Mouse (Mus musculus): ENCODE measurements at regions not wholly inside any gene's neighbourhood (a gene's known extent, or its start where the extent isn't known, plus 50 kb on each side); places are given as distances from the start of the nearest gene placed in this dataset.
A peak's percentile ranks its signal among the peaks of the same experiment; 100 is the strongest.

DNA sequence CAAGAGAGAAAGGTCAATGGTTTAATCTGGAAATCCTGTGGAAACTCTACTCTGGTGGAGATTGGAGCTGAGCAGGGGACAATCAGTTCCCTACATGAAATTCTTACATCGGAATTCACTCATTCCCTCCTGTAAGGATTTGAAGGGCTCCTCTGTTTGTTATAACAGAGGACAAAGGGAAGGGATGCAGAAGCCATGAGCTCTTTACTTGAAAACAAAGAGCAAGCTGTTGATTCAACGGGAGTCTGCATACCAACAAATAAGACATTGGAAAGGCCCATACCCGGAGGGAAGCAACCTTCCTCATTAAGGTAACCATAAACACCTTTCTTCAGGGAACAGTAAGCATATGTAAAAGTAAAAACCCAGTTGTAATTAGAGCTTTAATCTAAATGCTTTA is 359.3 kb downstream of the Cenpc1 start:
- DNase-seq (ENCODE audit: low read depth), result no peak

DNA sequence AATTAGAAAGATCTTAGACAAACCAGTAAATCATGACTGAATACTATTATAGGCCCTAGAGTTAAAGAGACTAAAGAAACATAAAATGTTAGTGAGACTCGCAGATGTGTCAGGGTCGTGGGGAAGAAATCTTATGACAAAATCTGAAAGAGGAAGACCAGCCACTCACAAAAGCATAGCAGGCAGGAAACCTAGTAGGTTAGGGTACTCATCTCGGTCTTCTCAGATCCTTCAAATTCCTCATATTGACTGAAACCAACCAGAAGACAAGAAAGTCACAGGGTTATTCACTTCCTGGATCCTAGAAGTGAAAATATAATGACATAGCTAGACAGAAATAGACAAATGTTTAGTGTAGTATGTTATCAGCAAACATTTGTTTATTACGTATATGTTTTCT is 387.5 kb downstream of the Cenpc1 start:
- DNase-seq (ENCODE audit: low read depth), result no peak

DNA sequence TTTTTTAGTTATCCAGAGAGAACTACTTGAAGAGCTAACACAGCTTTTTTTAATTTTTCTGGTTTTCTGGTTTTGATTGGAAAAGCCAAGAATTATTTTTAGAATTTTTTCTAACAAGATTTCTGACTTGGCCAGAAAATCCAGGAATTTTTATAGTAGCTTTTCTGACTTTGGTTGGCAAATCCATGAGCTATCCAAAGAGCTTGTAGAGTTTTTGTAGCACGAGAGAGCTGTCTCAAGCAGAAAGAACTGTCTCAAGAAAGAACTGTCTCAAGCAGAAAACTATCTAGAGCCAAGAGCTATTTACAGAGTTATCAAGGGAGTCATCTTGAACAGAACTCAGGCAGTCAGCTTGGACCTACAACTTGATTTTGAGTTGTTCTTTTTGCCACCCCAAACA is 394.3 kb downstream of the Cenpc1 start:
- DNase-seq (ENCODE audit: low read depth), result no peak

DNA sequence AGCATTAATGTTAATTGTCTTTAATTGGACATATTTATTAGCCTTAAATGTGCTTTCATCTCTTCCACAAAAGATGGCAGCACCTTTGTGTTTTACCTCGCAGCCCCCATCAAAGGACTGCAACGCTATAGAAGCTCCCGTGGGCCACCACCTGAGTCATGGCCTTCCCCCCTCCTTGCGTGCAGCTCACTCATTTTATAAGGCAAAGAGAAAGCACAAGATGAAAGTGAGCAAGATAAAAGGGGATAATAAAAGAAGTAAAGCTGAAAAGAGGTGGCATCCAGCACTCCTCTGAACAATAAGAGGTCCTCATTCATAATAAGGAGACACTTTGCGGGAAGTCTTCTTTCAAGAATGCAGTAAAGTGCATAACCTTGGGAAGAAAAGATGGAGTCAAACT is 403.9 kb downstream of the Cenpc1 start:
- DNase-seq (ENCODE audit: low read depth), result no peak

DNA sequence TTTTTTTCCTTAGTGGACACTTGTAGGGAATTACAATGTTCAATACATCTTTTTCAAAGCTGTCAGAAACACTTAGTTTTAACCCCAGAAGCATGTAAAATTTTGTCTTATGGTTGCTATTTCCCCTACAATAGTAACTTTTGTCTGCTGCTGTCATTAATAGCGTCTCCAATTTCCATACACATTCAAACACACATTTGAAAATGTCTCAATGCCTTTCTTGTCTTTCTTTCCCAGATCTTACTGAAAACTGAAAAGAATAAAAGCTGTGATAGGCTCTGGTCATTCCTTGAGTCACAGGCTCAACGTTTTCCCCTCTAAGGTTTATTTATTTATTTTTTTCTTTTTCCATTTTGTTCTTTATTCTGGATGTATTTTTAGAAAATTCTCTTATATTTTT is 444.3 kb downstream of the Cenpc1 start:
- DNase-seq (ENCODE audit: low read depth), result no peak

DNA sequence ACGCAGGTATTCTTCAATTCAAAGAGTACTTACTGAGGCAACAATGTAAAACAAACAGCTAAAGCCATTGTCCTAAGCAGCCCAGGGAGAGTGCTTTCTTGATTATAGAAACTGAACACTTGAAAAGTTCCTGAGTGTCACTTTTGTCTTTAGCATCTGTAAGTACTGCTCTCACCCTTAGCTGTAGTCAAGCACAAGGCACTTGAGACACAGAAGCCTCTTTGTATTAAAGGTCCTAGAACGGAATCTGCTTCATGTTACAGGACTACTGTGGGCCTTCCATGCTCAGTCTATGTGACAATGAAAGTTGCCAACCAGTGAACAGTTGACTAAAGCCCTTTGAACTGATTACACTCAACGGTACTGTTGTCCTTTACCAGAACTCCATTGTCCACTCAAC is 450.6 kb downstream of the Cenpc1 start:
- DNase-seq (ENCODE audit: low read depth), result no peak

DNA sequence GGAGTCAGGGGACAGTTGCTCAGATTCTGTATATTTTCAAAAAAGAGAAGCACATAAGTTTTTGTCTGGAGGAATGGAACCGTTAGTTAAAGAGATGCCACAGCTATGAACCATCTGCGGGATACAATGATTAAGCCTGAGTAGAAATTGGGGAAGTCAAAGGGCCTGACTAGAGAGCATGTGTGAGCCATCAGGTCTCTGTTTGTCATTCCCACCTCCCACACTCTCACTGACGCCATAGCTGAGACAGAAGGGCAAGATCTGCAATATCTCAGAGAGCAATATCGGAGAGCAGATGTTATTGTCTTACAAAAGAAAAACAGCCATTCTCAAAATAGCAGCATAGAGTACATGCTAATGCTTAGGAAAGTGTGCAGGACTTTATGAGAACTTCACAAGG is 452.8 kb downstream of the Cenpc1 start:
- no peak for DNase-seq (ENCODE audit: low read depth)

DNA sequence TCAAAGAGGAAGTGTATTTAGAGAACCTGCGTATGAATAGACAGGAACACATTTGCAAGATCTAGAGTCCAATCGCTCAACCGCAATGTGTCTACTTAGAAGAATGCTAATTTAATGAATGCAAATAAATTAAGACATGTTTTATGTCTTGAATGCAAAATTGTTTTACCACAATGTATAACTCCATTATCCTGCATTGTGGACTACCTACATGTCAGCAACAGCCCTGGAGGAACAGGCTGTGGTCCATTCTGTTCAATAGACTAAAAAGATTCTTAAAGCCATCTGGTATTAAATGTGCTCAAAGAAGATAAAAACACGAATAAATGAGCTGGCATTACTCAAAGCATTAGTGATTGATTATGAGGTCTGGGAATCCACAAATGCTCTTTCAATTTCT is 456.3 kb downstream of the Cenpc1 start:
- no peak for DNase-seq (ENCODE audit: low read depth)

DNA sequence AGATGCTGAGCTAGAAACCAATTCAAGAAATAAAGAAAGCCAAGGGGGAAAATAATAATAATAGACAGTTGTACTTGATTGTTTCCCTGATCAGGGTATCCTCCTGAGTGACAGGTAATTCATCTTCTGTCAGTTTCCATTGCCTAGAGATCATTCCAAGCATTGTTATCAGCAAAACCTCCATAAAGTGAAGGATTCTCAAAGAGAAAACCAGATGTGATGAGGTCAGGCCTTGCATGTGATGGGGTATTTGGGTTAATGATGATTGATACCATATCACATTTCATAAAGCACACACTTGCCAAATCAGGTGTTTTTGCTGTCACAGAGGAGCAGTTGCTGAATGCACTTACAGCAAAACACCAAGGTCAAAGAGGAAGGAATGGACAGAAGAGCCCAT is 467.2 kb downstream of the Cenpc1 start:
- DNase-seq (ENCODE audit: low read depth), result no peak

DNA sequence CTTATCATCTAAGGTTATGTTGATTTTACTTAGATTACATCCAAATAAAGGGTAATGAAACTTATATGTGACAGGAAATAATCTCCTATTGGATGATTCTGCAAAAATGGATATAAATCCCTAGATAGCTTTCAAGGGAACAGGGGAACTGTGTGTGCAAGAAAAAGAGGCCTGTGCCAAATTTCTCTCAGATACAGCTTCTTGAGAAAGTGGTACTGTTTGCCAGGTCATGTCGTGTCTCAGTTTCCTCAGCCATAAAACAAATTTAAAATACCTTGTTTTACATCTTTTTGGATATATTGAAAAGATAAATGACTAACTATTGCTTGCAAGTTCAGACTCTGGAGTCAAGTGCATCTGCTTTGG is 470.3 kb downstream of the Cenpc1 start:
- no peak for DNase-seq (ENCODE audit: low read depth)

DNA sequence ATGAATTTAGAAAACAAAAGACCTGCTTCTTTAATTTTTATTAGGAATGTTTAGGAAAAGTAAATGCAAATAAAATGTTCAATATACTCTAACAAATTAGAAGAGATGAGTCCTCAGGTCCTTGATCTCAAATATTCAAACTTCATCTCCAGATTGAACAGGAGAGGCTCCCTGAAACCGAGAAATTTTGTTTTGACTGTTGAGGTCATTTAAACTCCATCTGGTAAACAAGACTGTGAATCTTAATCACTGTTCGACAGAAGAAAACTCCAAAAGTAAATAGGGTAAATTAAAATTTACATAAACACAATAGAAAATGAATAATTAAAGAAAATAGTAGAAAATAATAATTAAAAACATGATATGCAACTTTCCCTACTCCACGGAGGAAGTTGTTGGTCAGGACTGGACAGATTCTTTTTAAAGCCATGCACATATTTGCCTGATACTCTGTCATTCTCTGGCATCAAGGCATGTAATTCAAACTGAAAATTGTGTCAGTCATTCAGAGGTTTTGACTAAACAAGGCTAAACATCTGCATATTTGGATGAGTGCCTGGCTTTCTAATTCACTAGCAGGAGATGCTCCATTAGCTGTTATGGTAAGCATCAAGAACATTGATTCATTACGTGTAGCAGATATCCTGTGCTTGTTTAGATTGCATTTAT is 470.8 kb downstream of the Cenpc1 start:
- no peak for DNase-seq (ENCODE audit: low read depth)

DNA sequence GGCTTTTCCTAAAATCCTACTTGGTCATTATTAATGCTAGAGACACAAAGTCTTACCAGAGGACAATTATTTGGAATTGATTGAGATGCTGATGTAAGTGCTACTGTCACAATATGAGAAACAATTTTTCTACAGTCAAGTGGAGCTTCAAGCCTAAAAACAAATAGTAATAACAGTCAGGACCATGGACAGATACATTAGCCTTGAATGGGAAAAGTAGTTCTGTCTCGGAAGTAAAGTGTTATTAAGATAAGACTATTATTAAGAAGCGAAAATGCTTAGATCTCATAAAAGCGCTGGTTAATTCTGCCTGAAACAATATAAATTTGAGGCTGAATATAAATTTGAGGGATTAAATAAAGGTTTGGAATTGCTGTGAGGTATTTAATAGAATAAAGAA is 473.1 kb downstream of the Cenpc1 start:
- DNase-seq (ENCODE audit: low read depth), result no peak

DNA sequence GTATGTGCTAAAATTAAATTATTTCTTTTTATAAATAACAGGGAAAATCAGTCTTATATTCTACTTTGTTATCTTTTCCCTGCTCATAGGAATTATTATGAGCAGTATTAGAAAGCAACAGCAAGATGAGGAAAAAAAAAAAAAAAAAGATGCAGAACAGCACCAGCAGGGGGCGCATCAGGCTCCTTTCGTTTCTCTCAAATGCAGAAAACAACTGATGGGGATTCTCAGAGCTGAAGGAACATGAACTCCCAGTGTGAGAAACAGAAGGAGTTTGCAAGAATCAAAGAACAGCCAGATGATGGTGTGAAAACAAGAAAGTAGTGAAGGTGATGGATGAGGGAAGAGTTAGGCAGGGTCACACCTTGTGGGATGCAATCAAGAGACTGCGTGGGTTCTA is 478.7 kb downstream of the Cenpc1 start:
- peak; percentile 0 for DNase-seq (ENCODE audit: low read depth)

DNA sequence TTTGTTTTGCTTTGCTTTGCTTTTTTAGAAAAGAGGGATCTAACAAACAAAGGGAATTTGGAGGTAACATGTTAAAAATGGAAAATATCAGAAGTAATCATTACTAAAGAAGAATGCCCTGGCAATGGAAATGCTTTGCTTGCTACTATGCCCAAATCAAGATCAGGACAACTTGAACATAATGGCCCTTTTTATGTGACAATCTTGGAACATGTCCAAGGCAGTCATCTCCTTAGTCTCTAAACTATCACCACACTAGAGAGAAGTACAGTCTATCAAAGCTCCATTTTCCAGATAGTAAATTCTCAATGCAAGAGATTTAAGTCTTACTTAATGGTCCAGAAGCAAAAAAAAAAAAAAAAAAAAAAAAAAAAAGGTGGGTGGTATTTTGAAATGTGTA is 492.9 kb downstream of the Cenpc1 start:
- no peak for DNase-seq (ENCODE audit: low read depth)

DNA sequence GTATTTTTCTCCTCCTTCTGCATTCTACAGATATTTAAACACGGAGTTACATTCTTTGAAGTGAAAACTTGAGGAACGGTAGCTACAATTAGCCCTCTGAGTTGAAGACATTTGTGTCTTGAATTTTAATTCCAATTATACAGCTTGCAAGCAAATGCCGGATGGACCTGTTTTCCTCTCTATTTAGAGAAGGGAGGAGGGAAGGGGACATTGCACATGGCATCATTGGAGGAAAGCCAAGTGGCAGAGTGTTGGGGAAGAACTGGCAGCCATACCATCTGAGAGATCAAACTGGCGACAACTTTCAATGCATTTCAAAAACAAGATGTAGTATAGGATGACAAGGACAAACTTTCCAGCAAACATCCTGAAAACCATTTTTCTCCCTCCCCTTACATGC is 493.4 kb downstream of the Cenpc1 start:
- DNase-seq (ENCODE audit: low read depth), result no peak

DNA sequence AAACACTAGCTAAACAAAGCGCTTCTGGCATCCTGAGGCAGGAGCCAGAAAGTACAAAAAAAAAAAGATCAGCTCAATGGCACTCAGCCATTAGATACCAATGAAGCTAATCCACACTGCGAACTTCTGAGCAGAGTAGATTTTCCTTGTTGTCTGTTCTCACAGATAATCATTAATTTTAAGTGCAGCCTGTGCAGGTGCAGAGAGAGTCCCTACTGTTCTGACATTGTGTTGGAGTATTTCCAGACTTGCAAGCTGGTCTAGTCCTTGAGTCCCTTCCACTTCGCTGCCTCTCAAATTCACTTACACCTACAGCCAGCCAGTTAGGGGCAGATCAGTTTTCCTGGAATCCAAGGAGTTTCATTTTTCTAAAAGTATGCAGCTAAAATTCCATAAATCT is 494.0 kb downstream of the Cenpc1 start:
- DNase-seq (ENCODE audit: low read depth), result no peak

DNA sequence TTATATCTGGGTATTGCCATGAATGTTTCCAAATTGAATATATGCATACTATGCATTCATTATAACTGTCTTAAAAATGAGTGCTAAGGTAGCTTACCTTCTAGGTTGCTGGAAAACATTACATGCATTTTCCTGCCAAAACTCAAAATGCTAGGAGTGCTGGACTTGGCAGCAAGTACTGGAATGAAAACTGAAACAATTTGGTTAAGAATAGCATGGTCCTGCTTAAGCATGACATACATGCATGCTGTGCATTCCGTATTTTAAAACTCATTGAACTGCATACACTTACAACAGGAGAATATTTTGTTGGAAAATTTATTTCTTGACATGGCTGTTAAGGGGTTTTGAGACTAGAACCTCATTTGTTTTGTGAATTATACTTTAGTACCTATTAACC is 529.1 kb downstream of the Cenpc1 start:
- no peak for DNase-seq (ENCODE audit: low read depth)

DNA sequence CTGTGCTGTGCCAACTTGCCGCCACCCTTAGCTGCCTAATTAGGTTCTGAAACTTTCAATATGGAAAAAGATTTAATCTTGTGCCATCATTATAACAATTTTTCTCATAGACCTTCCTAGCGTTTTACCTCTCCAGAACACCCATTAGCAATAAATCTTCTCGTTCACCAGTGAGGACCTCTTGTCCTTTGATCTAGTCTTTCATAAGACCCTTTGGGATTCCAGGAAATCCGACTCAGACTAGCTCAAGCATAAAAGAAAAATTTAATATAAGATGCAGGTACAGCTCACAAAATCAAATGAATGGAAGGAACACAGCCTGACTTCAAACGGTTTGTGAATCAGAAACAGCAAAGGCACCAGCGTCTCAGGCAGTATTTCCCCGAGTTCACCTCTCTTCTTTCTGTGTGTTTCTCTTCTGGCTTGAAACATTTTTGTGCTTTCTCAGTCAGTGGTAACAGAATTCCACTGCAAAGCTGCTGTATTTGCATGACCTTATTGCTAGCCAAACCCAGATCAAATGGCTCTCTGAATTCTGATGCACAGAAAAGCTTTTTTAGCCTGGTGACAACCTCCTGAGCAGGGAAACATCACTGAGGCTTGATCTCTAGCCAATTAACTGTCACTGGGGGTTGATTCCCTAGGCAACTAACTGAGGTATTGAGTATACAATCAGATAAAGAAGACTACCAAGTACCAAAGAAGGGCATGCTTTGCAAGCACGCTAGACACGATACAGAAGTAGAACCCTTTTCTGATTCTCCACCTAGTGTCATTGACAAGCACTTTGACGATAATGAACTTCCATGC is 539.8 kb downstream of the Cenpc1 start:
- no peak for DNase-seq (ENCODE audit: low read depth)

DNA sequence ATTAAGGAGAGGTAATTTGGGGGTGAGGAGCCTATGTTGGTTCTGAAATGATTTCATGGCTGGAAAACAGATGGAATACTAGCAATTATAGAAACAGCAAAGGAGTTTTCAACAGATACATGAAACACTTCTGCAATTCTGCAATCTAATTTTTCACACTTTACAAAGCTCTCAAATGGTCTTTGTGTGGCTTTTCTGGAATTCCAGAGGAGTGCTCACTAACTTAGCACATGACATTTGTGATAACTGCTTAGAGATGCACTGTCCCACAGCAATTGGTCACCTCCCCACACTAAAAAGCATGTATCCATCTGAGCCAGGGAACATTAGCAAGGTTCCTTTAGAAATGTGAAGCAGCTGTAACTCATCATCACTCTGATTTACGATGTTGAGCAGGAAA is 560.1 kb downstream of the Cenpc1 start:
- no peak for DNase-seq (ENCODE audit: low read depth)

DNA sequence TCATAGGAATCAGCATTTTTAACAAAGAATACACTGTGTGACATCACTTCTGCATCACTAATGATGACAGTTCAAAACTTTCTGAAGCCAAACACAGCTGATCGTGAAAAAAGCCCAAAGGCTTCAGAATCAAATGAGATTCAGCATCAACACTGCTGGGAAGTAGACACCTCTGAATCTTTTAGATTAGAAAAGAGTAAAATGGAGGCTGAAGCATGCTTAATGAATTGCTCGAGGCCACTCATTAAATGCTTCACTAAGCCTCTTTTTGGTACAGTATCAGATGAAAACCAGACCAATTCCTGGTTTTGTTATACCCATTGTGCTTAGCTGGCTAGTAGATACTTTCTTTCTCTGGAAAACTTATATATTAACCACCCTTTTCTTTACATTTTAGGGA is 568.1 kb downstream of the Cenpc1 start:
- no peak for DNase-seq (ENCODE audit: low read depth)

DNA sequence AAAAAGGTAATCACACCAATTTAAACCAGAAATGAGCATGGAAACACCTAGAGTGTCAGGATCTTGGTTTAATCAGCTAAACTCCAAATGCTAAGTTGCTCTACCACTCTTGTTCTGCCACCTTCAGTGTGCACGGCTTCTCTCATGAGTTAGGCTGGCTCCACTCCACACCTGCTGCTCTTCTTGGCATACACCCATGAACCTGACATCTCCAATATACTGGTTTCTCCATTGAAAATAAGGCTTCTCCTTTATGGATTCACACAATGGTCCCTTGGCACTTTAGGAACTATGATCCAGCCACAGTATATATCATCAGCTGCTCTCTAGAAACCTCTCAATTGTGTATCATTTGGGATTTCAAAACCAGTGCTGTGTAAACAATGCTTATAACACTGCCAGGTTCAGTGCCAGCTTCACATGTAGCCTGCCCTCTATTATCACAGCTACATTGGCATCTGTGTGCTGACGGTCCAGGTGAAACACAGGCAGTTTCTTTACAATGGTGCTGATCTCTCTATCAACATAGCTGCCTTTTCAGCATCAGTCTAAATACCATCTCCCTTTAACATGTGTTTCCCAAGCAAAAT is 579.6 kb downstream of the Cenpc1 start:
- no peak for DNase-seq (ENCODE audit: low read depth)

DNA sequence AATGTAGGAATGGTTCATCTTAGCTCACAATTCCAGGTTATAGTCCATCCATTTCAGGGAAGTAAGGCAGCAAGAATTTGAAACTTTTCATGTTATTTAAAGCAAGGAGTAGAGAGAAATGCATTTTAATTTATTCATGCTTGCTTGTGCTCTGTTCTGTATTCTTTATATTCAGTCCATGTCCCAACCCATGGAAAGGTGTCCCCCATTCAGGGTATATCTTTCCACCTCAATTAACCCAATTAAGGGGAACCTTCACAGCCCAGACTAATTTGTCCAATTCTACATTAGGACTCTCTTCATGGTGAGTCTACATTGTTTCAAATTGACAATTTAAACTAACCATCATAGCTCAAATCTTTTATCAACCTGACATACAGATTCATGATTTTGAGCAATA is 580.2 kb downstream of the Cenpc1 start:
- DNase-seq (ENCODE audit: low read depth), result no peak

DNA sequence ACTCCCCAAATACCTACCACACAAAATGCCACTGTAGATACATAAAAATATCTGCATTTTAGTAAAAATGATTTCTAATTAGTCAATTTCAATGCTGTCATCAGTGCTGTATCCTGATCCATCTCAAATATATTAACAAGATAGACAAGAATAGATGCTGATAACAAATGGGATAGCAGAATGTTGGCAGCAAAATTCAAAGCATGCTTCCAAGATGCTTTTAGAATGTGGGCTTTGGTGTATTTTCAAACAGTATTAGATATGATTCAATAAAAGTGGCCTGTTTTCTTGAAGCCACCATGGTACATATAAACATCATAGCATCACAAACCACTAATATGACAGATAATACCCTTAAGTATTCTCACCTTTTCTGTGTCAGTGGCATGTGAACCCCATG is 597.6 kb downstream of the Cenpc1 start:
- no peak for DNase-seq (ENCODE audit: low read depth)

DNA sequence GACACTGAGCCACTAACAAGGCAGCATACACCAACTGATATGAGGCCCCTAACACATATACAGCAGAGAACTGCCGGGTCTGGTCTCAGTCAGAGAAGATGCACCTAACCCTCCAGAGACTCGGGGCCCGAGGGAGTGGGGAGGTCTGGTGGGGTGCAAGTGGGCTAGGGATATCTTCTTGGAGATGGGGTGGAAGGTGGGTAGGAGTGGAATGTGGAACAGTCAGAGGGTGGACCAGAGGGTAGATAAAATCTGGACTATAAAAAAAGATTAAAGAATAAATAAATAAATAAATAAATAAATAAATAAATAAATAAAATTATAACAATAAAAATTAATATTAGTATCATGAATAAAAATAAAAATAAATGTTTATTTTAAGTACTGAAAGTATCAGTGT is 598.2 kb downstream of the Cenpc1 start:
- no peak for DNase-seq (ENCODE audit: low read depth)

Measured in induced T-regulatory cell, adult 2 months (primary cell).